Mouse (Mus musculus): ENCODE measurements at regions not wholly inside any gene's neighbourhood (a gene's known extent, or its start where the extent isn't known, plus 50 kb on each side); places are given as distances from the start of the nearest gene placed in this dataset.
A peak's percentile ranks its signal among the peaks of the same experiment; 100 is the strongest.

GRCm38 (mm10) chr4:73051511-73051910 is 199.1 kb upstream of the Aldoart1 start:
- DNase-seq = no peak

- peak; percentile 13 for DNase-seq
These were observed 195.4 kb upstream of the Aldoart1 start for GRCm38 (mm10) chr4:73047804-73048203.

DNA sequence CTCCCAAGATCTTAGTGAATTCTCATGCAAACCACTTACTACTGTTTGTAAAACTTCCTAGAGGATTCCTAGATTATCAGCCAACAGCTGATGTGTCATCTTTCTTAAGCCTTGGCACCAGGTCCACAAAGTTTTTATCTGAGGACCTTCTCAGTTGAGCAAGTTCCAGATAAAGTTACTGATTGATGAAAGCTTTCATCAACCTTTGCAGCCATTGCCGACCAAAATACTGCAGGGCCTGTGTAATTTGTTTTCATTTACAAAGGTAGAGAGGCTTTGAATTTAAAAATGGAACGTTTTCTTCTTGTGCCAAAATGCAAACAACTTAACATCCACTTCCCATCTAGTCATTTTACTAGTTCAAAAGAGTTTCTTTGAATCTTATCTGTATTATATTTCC is 191.9 kb upstream of the Aldoart1 start:
- DNase-seq = no peak

- peak; percentile 12 for DNase-seq
These were observed 190.2 kb upstream of the Aldoart1 start for GRCm38 (mm10) chr4:73042672-73043071.

- DNase-seq = no peak
These were observed 189.1 kb upstream of the Aldoart1 start for GRCm38 (mm10) chr4:73041486-73041885.

- DNase-seq = no peak
These were observed 145.3 kb upstream of the Aldoart1 start for GRCm38 (mm10) chr4:72997686-72998085.

DNA sequence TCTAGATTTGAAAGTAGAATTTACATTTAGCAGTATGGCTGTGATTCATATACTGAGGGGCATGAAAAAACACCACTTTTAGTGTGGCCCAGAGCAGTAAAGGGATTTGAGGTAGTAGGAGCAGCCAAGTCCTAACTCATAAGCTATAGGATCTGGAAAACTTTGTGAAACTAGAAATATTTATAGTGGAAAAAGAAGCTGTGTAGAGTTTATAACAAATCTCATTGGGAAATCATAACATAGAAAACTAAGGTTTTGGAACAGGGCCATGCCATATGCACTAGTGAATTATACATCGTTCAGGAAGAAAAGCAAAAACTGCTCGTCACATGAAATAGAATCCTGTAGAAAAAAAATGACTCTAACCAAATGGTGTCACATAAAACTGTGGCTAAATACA is 143.7 kb upstream of the Aldoart1 start:
- no peak for DNase-seq

DNA sequence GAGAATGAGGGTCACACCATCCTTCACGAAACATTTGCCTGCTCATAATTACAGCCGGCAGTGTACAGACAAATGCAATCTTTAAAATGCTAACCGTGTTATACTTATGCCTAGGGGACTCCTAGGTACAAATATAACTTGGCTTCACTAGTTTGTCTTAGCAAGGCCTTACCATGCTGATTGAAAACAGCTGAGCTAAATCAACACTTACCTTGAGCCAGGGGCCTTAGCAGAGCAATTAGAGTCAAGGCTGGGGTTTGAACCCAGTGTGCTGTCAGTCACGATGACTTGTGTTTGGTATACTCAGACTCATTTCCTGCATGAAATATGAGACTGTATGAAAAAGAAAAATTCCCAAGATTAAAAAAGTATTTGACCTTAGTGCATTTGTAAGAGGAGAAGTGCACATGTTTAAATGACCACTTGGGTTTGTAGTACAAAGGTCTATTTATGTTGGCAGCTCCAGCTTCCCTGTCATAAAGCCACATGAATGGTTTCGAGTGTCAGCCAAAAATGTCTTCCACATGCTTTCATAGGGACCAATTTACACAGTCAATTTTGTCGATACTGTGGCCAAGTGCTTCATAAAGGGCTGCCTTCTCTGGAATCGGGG is 94.0 kb upstream of the Aldoart1 start:
- no peak for DNase-seq

- no peak for DNase-seq
These were observed 71.0 kb upstream of the Aldoart1 start for GRCm38 (mm10) chr4:72923396-72923795.

DNA sequence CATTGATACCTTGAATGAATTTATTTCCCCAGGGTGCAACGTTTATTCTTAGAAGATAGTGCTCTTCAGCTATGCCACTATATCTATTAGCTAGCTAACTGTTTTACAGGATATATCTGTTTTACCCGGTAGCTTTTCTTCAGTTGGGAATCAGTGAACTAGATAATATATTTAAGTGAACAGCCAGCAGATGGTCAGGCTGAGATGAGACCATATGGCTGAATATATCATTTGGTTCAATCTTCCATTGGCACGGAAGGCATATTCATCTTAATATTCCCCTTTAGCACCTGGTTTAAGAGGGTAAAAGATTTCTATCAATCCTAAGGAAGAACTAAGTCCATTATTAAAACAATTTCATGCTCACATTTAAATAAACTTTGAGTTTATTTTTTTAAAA is 62.6 kb upstream of the Aldoart1 start:
- no peak for DNase-seq
